Mouse (Mus musculus): ENCODE measurements around the gene Gm5089.

The Gm5089 gene

DNA sequence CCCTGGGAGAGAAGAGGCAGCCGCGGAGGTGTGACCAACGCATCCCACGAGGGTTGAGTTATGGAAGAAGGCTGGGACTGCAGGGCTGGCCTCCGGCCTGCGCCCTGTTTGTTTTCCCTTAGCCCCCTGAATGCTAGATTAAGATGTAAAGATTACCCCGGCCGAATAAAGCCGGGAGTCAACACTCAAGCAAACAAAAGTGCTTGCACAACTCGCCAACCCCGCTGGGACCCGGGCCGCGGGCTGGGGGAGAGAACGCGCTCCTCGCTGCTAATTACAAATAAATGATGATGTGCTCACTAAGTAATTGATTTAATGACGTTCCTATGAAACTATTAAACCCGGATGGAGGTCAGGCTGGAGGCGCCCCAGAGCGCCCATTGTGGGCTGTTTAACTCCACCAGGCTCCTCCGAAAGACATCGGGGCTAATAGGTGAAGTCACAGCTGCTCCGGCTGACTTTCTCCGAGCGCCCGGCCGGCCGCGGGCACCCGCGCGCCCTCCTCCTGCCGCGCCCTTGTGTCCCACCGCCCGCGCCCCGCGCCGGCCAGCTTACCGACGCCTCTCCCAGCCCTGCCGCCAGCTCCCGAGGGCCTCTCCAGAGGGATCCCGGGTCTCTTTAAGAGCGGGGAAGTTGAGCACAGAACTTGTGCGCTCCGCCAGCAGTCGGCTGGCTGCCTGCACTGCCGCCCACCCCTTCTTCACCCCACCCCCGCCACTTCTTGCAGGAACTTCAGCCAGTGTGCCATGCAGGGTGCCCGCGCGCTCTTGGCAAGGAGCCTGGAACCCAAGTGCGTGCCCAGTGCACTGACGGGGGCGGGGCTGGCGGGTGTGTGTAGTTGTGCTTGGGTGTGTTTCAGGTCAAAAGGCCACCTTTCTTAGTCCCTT, at the start of gene Gm5089:
Gene Gm5089 (minus strand): TSS at position 620 of the 887 bp plus-strand sequence.
- DNase-seq (ENCODE audit: low spot score in 2 of 2) = no peak

DNA sequence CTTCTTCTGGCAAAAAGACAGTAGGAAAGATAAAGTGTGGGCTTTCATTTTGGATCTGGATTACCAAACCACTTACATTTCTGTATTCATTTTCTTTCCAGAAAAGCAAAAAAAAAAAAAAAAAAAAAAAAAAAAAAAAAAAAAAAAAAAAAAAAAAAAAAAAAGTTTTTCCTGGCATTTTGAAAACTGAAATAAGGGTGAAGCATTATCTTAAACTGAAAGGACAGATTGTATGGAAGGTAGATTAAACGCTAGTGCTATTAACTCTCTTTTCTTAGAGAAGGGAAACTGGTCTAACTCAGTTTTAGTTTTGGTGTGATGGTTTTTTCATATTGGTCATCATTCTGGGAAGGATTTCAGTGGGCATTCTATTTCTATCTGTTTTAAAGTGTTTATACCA, 41.1 kb upstream of the Gm5089 start:
- no peak for DNase-seq (ENCODE audit: low spot score in 2 of 2)

DNA sequence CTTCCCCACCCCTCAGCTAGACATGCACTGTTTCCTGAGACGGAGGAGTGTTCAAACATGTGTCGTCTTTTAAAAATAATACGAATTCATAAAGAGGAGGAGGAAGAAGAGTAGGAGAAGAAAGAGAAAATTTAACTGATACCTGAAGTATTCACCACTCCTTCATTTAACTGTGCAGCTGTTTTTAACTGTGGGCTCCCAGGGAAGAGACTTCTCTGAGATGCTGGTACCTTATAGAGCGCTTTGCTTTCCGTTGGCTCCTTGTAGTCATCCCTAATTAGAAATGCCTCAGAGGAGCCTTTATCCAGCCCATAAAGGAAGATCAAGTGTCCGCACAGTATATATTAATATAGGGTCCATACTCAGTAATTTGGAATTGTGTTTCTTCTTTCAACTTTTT, 40.6 kb upstream of the Gm5089 start:
- no peak for DNase-seq (ENCODE audit: low spot score in 2 of 2)

DNA sequence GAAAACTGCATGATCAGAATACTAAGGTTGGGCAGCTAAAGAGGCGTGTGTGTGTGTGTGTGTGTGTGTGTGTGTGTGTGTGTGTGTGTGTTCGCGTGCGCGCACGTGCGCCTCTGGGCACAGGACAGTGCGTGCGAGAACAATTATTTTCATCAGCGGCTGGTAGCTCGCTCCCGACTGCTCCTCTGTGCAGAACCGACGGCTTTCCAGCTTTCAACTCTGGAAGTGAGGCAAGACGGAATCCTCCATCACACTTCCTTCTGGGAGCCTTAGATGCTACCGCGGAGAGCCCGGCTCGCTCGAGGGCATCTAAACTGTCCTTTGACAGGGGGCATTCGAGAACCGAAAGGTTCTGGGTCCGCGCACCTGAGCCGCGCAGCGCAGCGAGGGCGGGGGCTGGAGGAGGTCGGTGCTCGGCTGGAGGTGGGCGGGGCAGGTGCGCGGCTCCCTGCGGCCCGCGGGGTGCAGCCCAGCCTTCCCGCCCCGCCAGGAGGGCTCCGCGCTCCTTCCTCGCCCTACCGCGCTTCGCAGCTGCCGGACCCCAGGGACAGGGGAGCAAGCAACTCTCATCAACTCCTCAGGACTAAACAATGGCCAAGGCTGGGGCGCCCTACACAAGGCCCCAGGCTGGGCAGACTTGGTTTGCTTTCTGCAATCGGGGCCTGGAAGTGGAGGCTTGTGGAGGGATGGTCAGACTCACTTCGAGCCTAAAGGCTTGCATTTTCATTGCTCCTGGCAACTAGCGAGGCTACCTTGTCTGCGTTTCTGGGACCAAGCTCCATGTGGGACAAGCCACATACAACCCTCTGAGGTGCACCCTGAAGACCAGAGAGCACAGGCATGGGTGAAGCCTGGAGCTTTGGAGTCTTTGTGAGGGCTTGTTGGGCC, 39.8 kb upstream of the Gm5089 start, which contains the start of gene Gm10837:
Gene Gm10837 (plus strand): TSS at position 146 of the 888 bp plus-strand sequence.
- DNase-seq (ENCODE audit: low spot score in 2 of 2) = no peak

DNA sequence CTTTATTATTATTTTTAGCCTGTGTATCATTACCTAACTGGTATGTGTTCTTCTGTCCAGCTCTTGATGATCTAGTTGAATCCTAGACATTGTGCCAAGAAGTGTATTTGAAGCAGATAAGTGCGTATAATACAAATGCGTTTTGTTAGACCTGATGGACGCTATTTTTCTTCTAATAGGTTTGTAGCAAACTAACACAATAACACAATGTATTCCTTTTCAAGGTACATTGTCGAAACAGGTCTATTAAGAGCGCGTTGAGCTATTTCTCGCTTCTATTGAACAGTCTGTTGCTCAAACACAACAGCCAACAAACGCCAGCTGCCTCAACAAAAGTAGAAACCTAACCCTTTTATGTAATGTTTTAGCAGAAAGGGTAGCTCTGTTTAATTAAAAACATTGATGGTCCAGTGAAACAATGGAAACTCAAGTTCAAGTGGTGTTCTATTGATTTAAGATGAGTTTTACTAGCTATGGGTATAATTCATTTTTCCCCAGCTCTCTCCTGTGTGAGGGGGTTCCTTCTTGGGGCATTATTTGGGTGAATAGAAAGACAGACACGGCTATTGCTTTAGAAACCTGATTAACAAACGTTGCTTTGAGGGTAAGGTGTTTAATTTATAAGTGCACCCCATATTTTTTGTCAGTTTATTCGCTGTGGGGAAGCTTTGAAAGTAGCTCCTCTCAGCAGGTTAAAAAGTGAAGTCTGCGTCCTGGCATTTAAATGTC, 38.9 kb upstream of the Gm5089 start:
- no peak for DNase-seq (ENCODE audit: low spot score in 2 of 2)

DNA sequence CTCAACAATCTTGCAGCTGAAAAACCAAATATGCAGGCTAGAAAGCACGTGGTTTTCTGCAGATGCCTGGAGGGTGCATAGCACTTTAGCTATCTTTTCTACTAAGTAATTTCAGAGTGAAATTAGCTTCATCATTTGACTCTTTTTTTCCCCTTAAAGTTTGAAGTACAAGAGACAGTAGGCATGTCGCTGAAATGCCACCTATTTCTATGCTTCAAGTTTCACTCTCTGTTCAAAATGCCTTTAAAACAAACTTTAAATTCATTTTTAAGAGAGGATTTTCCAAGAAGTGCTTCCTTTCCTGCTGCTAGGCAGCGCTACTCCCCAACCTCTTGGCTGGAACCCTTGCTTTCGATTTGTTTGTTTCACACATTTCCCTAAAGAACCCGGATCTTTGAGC, 38.1 kb upstream of the Gm5089 start:
- no peak for DNase-seq (ENCODE audit: low spot score in 2 of 2)

DNA sequence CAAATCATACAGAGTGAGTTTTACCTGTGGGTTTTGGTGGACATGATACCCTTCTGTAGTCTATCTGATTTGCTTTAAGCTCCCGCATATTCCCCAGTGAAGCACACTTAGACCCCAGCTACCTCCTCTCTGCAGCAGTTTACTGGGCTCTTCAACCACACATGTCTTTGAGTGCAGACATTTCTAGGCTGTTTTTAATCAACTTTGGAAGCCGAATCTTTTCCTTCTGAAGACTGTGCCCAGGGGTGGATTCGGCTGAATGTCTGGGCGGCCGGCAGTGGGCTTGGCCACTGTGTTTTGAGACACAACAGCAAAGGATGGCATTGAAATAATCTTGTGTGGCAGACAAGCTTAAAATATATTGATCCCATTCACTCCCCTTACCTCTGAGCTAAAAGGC, 36.5 kb upstream of the Gm5089 start:
- no peak for DNase-seq (ENCODE audit: low spot score in 2 of 2)

DNA sequence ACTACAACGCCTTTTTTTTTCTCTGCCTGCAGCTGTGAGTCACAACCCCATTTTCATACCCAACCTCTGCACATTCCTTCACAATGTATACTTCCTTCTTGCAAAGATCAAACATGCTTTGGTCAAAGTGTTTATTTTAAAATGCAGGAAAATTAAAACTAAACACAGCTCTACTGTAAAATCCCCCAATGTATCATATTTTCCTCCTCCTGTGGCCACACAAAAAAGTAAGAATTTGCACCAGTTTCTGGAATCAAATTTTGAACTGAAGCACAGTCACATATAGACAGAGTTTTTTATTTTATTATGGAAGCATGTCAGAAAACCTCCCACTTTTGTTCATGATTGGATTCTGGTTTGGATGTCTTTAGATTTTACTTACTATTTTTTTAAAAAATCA, 35.7 kb upstream of the Gm5089 start:
- DNase-seq (ENCODE audit: low spot score in 2 of 2) = no peak

DNA sequence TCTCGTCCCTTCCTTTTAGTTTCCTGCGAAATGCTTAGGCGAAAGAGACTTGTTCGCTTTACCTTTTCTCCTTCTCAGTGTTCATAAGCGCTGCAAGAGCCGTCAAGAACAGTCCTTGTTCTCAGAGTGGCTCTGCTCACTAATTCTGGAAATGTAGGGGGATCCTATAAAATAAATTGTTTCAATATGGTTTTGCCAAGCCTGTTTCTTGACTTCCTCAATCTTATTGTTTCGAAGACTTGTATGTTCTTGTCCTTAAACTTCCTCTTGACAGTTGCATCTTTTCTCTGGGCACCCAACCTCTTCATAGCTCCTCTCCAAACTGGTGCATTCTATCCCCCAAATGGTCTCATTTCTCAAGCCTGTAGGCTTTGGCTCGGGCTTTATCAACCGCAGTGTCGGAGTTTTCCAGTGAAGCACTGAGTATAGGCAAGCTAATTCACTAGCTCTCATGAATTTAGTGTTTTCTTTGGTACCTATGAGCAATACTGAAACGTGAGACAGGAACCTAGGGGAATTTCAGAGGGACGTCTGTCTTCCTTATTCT, 34.8 kb upstream of the Gm5089 start:
- no peak for DNase-seq (ENCODE audit: low spot score in 2 of 2)

DNA sequence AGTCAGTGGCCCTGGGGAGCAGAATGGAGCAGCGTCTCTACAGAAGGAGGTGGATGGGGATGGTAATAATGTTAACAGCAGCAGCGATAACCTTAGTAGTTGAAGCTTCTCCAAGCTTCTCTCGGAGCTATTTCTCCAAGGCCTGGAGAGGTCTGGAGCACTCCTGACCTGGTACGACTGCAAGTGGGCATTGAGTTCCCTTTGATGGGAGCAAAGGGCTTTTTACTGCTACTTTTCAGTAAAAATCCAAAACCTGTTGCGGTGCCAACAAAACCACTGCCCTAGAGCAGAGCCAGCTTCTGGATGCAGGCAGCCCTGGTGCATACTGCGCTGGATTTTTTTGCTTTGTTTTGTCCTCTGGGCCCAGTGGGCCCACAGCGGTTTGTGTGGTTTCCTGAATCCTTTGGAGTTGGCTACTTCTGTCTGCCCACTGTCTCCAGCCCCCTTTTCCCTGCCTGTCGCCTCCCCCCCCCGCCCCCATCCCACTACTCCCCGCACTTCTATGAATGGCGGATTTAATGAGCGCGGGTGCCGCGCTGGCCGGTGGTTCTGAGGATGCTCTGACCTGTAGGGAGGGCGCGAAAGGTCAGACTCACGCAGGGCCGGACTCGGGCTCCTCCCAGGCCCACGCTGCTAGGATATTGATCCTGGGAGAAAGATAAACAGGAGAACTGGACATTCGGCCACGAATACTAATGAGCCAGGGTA, 34.1 kb upstream of the Gm5089 start:
- no peak for DNase-seq (ENCODE audit: low spot score in 2 of 2)

DNA sequence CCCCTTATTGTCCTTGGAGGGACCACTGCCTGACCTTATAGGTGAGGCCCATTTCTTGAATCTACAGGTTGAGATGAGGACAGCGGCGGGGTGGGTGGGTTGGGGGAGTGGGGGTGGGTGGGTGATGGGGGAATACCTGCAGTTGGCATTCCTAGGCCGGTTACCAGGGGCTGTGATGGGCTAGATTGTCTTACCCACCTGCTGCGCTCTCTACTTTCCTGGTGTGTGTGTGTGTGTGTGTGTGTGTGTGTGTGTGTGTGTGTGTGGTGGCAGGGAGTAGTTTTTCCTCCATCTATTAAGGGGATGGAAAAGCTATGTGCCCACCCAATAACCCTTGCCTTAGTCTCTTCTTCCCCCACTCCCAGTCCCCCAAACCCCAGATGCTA, 33.5 kb upstream of the Gm5089 start:
- no peak for DNase-seq (ENCODE audit: low spot score in 2 of 2)

DNA sequence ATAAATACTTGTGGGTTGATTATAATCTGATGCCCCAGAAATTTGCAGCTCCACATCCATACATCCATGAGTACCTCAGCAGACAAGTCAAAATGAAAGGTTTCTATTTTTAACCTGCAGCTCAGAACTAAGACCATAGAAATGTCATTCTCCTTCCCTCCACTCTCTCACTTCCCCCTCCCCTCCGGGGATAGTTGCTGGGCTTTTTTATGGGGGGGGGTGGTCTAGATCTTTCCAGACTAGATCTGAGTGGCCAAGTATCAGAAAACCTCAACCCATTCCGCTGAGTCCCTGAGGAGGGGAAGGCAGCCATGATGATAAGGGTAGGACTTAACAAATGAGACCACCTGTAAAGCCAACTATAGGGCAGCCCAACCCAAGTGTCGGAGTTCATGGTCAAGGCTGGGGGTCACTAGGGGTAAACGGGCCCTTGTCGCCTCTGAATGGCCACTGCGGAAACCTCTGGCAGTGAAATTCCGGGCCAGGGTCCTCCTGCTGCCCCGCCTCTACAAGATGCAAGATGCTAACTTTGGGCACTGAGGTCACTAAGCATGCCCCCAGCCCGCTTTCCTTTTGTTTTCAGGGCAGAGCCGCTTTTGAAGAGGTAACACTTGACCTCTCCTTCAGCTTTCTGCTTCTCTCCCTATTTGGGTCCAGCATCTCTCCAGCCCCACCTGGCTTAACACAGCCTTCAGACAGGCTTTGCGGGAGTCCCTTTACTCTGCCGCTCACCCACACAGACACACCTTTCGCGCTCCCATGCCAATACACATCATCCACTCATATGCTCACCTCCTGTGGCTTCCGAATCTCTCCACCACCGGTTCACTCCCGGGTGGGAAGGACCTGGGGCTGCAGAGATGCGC, 32.9 kb upstream of the Gm5089 start:
- DNase-seq (ENCODE audit: low spot score in 2 of 2) = no peak

DNA sequence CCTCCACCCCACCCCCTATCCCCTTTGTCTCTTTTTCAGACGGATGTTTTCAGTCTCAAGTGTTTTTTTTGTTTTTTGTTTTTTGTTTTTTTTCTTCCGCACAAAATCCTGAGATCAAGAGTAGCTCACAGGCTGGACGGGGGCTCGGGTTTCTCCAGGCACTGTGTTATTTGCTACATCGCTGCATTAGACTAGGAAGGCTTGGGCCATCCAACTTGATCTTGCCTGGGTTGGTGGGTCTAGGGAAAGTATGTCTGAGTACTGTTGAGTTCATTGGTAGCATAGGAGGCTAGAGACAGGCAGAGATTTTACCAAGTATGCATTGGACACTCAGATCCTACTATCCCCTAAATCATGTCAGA, 32.1 kb upstream of the Gm5089 start:
- DNase-seq (ENCODE audit: low spot score in 2 of 2) = no peak

DNA sequence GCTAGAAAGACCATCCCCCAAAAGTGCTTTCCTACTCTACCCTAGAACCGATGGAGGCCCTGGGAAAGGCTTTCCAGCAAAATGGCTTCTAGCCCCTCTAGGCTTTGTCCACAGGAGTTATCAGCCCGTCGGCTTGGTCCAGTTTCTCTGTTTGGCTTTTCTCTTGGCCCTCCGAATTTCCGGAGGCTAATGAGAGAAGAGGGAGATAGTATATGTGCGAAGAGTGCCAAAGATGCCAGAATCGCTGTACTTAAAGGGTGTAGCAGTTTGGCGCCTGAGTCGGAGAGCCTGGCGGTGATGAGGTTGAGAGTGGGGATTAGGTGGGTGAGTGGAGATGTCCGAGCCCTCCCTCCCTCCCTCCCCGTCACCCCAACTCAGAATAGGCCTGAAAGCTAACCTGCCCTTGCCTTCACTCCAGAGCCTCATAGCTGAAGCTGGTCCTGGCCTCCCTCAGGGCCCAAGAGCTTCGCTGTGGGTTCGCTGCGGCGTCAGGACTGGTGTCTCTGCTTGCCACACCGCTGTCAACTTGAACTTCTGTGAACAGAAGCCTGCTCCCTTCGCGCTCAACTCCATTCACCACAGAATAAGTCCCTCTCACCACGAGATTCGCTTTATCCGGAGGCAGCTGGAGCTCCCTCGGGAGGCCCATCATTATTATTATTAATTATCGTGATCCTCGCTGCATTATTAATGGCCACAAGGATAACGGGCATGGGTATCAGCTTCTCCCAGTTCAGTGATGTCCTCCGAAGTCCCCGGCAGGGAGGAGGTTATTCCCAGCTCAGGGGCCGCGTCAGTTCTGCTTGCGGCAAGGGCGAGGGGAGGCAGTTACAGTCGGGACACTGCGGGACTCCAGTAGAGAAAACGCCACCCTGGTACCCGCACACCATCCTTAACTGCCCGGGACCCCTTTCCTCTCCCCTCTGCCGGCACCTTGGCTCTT, 31.4 kb upstream of the Gm5089 start:
- DNase-seq (ENCODE audit: low spot score in 2 of 2) = no peak

DNA sequence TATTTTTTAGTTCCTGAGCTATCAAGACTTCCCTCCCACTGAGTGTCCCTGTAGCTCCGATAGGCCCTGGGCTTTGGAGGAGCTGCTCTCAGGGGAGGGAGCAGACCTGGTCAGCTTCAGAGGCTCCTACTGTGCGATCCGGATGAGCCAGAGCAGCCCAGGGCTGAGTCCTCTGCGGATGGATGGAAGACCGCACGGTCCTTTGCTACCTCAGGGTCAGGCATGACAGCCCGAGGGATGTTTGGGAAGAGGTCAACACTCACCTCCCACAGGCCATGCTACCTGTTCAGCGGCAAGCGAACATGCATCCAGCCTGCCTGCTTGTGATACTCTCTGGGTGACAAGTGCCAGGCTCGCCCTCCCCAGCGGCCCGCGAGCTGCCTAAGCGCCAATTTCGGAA, 30.3 kb upstream of the Gm5089 start:
- DNase-seq (ENCODE audit: low spot score in 2 of 2) = no peak

DNA sequence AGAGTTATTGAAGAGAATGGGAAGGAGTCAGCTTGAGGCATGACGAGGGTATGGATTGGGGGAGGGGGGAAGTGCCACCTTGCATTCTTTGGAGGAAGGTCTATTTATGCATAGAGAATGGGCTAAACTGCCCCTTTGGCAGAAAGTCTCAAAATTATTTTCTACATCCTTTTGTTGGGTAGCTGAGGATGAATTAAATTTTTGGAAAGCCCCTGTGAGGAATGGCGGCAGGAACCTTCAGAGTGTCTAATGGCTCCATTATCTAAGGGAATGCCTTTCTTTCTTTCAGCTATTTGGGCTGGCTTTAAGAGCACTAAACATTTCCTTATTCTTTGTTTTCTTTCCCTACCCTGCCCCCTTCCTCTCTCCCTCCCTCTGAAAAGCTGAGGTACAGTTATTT, 29.4 kb upstream of the Gm5089 start:
- no peak for DNase-seq (ENCODE audit: low spot score in 2 of 2)

DNA sequence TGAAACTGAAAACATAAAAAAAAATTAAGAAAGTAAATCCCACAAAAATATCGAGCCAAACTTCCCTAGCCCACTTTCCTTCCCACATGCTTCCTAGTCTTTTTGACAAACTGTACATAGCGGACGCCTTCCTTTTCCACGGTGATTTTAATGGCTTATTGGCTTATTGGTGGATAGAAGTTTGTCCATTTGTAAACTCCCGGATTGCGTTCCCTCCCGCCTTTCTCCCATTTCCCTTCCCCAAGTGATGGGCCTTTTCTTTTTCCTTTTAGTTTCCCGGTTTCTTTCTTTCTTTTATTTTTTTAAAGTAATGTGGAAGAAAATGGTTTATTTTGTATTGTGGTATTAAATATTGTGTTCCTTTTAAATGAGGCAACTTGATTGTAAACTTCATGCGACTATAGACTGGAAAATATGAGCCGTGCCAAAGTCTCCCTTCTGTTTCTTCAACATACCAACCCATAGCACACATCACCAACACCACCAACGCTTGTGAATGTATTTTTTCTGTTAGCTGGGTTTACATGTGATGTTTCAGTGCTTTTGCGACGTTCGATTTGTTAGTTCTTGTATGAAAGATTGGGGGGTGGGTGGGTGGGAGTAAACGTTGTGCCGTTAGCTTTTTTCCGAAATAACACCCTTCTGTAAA, 28.7 kb upstream of the Gm5089 start:
- no peak for DNase-seq (ENCODE audit: low spot score in 2 of 2)

DNA sequence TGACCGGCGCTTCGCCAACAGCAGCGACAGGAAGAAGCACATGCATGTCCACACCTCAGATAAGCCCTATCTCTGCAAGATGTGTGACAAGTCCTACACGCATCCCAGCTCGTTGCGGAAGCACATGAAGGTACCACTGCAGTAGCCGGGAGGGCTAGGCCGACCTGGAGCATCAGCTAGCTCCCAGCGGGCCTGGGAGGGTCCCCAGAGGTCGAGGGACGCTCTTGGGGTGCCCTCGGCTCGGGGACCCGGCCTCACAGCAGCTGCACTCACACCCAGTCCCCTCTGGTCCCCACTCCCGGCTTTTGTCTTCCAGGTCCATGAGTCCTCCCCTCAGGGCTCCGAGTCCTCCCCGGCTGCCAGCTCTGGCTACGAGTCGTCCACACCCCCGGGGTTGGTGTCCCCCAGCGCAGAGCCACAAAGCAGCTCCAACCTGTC, 27.7 kb upstream of the Gm5089 start:
- DNase-seq (ENCODE audit: low spot score in 2 of 2) = no peak

Measured in urinary bladder, adult 18-20 months (tissue).